Mouse (Mus musculus): ENCODE data around the gene Fam174b.
A peak's percentile ranks its signal among the peaks of the same experiment; 100 is the strongest.

- no peak for TF ChIP-seq CTCF (conservative IDR thresholded peaks at IDR 0.05 in 1 of 2, IDR thresholded peaks at IDR 0.05 in 1 of 2; ENCODE audit: low read depth in 2 of 2, low read length in 2 of 2)
- no peak for TF ChIP-seq MAZ (IDR thresholded peaks at IDR 0.05; ENCODE audit: low read depth, low read length)
- no peak for TF ChIP-seq USF1 (IDR thresholded peaks at IDR 0.05; ENCODE audit: low read depth, low read length)
- TF ChIP-seq POLR2A (IDR thresholded peaks at IDR 0.05; ENCODE audit: low read depth, low read length) = no peak
- no peak for TF ChIP-seq SMC3 (IDR thresholded peaks at IDR 0.05; ENCODE audit: low read depth, low read length)
- TF ChIP-seq RCOR1 (conservative IDR thresholded peaks at IDR 0.05; ENCODE audit: low read depth, low read length) = no peak
- no peak for TF ChIP-seq TCF12 (IDR thresholded peaks at IDR 0.05; ENCODE audit: low read depth, low read length)
- peak; percentile 70; the same call in 1 of the 2 replicates for TF ChIP-seq MAFK (IDR thresholded peaks at IDR 0.05; ENCODE audit: insufficient replicate concordance, low read length)
- TF ChIP-seq EP300 (IDR thresholded peaks at IDR 0.05; ENCODE audit: low read length) = no peak
- TF ChIP-seq MEF2A (IDR thresholded peaks at IDR 0.05; ENCODE audit: borderline replicate concordance, low read depth, low read length) = no peak
- no peak for TF ChIP-seq MAX (IDR thresholded peaks at IDR 0.05; ENCODE audit: low read length)
- TF ChIP-seq JUN (IDR thresholded peaks at IDR 0.05; ENCODE audit: insufficient read depth, low read depth, low read length) = no peak
Measured at GRCm38 (mm10) chr7:73713506-73713905, 26.6 kb upstream of the Fam174b start.

All from CH12.LX (cell line).